Mouse (Mus musculus) limb, embryonic 15.5 days (tissue): ENCODE data around the gene Fuom. TPM values are rescaled to one million over a fixed set of nuclear protein-coding genes. Genes with fewer than 3 reads are reported as not detected.

Experiments
- ATAC-seq: fragments of 200-750 bp; cut with Nextera tagmentation; 2 replicates; pipeline ENCODE4 v1.8.0; 2017; ENCODE audit warnings: low read depth, moderate TSS enrichment; ENCODE audit not compliant: insufficient number of reproducible peaks, low FRiP score, low TSS enrichment
- H3K27ac ChIP-seq: fragments of 300-500 bp; sonication (generic); 2 replicates; pipeline ENCODE4 v1.5.1; 2015; ENCODE audit warnings: moderate library complexity, mild to moderate bottlenecking, inconsistent platforms
- H3K27me3 ChIP-seq: fragments of 300-500 bp; sonication (generic); 2 replicates; pipeline ENCODE4 v1.6.1; 2015; ENCODE audit warnings: inconsistent platforms
- H3K36me3 ChIP-seq: fragments of 300-500 bp; sonication (generic); 2 replicates; pipeline ENCODE4 v1.6.1; 2015; ENCODE audit warnings: inconsistent platforms
- H3K4me1 ChIP-seq: fragments of 300-500 bp; sonication (generic); 2 replicates; pipeline ENCODE4 v1.6.1; 2015; ENCODE audit warnings: inconsistent platforms
- H3K4me2 ChIP-seq: fragments of 300-500 bp; sonication (generic); 2 replicates; pipeline ENCODE4 v1.6.1; 2015; ENCODE audit warnings: mild to moderate bottlenecking, inconsistent platforms
- H3K4me3 ChIP-seq: fragments of 300-500 bp; sonication (generic); 2 replicates; pipeline ENCODE4 v1.5.1; 2015; ENCODE audit warnings: mild to moderate bottlenecking, inconsistent platforms
- H3K9ac ChIP-seq: fragments of 300-500 bp; sonication (generic); 2 replicates; pipeline ENCODE4 v1.6.1; 2015; ENCODE audit warnings: inconsistent platforms
- H3K9me3 ChIP-seq: fragments of 300-500 bp; sonication (generic); 2 replicates; pipeline ENCODE4 v1.6.1; 2016; ENCODE audit warnings: inconsistent platforms
- WGBS: fragments of 180-500 bp; shearing (Covaris S2); methylation state at CpG from one replicate; pipeline ENCODE4 v1.1.7; 2015; 5-methylcytosine and 5-hydroxymethylcytosine counted together
- polyA plus RNA-seq: library from polyadenylated mRNA; unstranded; fragments of >200 nt; fragmentation: Nextera tagmentation; extraction: Ambion mirVana; gene quantifications from 2 replicates; pipeline ENCODE4 v1.2.1, GENCODE M21; 2015

The Fuom gene
- polyA plus RNA-seq, 1 experiment from 2014 or later: 22.3 TPM

DNA sequence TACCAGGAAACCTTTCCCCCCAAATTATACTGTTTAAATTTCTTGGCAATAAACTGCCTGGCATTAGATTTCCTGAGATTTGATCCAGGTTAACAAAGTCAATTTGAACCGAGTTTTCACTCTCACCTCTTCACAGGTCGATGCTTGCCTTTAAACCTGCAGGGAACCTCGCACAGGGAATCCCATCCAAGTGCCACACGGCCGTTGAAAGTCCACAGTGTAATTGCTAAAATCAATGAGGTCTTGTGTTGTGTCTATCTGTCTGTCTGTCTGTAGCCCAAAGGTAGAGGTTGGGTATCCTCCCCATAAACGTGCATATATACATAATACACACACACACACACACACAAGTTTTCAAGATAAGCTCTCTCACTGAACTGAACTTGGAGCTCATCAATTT, 34.8 kb downstream of the Fuom start:
- no peaks in the 10 kb centered on the region for H3K4me1 ChIP-seq
- no peaks in the 10 kb centered on the region for H3K9me3 ChIP-seq
- no peak overlapping the region for H3K9ac ChIP-seq
- no peak overlapping the region for H3K27ac ChIP-seq
- 56% methylated on average over 6 of the region's 6 CpGs for WGBS
- H3K27me3 ChIP-seq: peaks cover 52% of the 10 kb centered on the region
- no peak overlapping the region for H3K4me2 ChIP-seq
- ATAC-seq: no peak
- H3K36me3 ChIP-seq: no peaks in the 10 kb centered on the region
- H3K4me3 ChIP-seq: no peak overlapping the region

DNA sequence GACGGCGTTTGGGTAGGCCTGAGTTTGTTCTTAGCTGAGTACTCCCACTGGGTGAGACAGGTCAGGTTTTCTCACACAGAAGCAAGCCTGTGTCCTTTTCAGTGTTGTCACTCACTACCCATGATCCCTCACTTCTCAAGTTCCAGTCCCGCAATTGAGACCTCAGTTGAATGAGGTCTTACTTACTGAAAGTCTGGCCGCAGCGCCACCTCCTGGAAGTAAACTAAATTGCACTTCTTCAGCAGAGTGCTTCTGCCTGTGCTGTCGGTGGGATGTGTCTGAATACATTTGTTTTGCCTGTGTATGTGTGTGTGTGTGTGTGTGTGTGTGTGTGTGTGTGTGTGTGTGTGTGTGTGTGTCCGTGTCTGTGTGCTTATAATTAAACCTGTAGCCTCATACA, 39.1 kb downstream of the Fuom start:
- Histone ChIP-seq H3K27me3 (peaks cover 74% of the 10 kb centered on the region), H3K4me3 (no peak overlapping the region)
- 22% methylated on average over 7 of the region's 7 CpGs for WGBS

DNA sequence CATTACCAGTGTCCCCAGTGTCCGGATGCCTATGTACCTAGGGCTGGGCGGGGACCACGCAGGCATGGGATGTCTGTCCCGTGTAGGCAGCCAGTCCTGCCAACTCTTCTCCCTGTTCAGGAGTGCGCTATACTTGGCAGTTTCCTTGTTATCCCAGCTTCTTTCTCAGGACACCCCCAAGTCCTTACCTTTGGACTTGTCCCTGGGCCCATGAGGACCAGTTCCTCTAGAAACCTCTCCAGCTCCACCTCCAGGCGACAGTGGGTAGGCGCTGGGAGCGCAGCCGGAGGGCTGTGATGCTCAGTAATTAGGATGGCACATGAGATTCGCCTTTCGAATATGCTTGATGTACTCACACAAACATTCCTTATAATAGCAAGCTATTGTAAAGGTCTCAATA, 39.9 kb downstream of the Fuom start:
- 23% methylated on average over 11 of the region's 11 CpGs for WGBS
- H3K9ac ChIP-seq: no peak overlapping the region
- no peak overlapping the region for H3K4me2 ChIP-seq
- no peak overlapping the region for H3K27ac ChIP-seq
- peaks cover 21% of the 10 kb centered on the region for H3K4me1 ChIP-seq
- H3K9me3 ChIP-seq: no peaks in the 10 kb centered on the region
- peaks cover 82% of the 10 kb centered on the region for H3K27me3 ChIP-seq
- H3K4me3 ChIP-seq: no peak overlapping the region
- ATAC-seq: no peak
- H3K36me3 ChIP-seq: no peaks in the 10 kb centered on the region

More for the DNA sequence above, 39.1 kb downstream of the Fuom start:
- H3K4me1 ChIP-seq: peaks cover 15% of the 10 kb centered on the region
- no peak overlapping the region for H3K27ac ChIP-seq
- H3K9me3 ChIP-seq: no peaks in the 10 kb centered on the region
- ATAC-seq: no peak
- H3K9ac ChIP-seq: no peak overlapping the region
- H3K4me2 ChIP-seq: no peak overlapping the region
- no peaks in the 10 kb centered on the region for H3K36me3 ChIP-seq

DNA sequence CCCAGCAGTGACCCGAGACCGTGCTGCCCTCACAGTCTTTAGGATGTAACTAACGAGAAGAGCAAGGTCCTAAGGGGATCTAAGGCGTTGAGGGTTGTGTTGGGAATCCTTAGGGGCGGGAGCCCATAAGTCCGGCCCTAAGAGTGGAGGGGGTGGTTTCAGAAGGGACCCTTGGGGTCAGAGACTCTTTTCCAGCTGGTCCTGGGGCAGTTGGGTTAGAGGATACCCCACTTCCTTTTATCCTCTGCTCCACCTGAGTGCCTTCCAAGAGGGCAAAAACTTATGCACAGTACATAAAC, 40.5 kb downstream of the Fuom start:
- Histone ChIP-seq H3K4me1 (peaks cover 21% of the 10 kb centered on the region), H3K27me3 (peaks cover 87% of the 10 kb centered on the region), H3K9me3 (no peaks in the 10 kb centered on the region), H3K9ac (no peak overlapping the region), H3K27ac (no peak overlapping the region), H3K4me2 (peak overlapping the region; percentile 83), H3K36me3 (no peaks in the 10 kb centered on the region), H3K4me3 (peak overlapping the region; percentile 38; the same call in 1 of the 2 replicates)
- no peak for ATAC-seq
- 9% methylated on average over 6 of the region's 6 CpGs for WGBS

DNA sequence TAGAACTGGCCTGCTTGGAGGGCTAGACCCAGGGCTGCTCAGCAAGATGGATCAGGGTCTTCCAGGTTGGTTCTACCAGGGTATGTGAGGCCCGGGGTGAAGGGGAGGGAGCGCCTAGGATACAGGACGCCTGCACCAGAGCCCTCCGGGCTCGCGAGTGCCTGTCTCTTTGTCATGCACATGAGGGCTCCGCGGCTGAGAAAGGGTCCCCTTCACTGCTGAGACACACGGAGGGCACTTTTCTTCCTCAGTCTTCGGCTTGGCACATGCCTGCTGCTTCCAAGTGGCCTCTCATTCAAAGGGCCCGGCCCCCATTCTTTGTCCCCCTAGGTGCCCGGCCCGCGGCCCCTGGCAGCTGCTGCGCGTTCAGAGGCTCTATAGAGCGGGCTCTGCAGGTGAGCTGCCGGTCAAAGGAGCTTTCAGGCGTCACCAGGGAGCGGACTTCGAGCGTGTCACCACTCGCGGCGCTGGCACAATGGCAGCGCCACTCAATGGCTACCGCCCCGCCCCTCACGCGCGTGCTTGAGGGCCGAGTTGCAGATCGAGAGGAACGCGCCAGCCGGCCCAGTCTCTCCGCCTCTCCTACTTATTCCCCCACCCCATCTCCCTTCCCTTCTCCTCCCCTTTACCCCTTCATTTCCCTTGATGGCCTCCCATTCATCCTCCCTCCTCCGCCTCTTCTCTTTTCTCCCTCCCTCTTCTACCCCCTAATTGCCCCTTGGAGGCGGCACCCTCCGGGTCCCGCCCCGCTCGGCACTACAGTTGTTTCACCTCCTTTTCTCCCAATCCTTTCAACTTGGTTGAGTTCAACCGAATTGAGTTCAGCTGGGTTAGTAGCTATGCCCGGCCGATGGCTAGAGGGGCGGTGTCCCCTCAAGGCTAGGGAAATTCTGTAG, 41.1 kb downstream of the Fuom start:
- Histone ChIP-seq H3K4me1 (peaks cover 21% of the 10 kb centered on the region), H3K27me3 (peaks cover 93% of the 10 kb centered on the region), H3K4me3 (peak overlapping the region; percentile 38), H3K9ac (no peak overlapping the region), H3K9me3 (no peaks in the 10 kb centered on the region), H3K4me2 (peak overlapping the region; percentile 83), H3K36me3 (no peaks in the 10 kb centered on the region), H3K27ac (no peak overlapping the region)
- ATAC-seq: no peak
- WGBS: 2% methylated on average over 46 of the region's 47 CpGs

- no peak for ATAC-seq
- no peaks in the 10 kb centered on the region for H3K9me3 ChIP-seq
- no peak overlapping the region for H3K9ac ChIP-seq
- peaks cover 21% of the 10 kb centered on the region for H3K4me1 ChIP-seq
- peaks cover 93% of the 10 kb centered on the region for H3K27me3 ChIP-seq
- WGBS: 53% methylated on average over 4 of the region's 4 CpGs
- H3K27ac ChIP-seq: no peak overlapping the region
- no peaks in the 10 kb centered on the region for H3K36me3 ChIP-seq
- H3K4me2 ChIP-seq: no peak overlapping the region
- no peak overlapping the region for H3K4me3 ChIP-seq
Observed at GRCm38 (mm10) chr7:140059601-140060000, 42.6 kb downstream of the Fuom start.

- no peak for ATAC-seq
- WGBS: 28% methylated on average over 7 of the region's 7 CpGs
- Histone ChIP-seq H3K9ac (no peak overlapping the region), H3K9me3 (no peaks in the 10 kb centered on the region), H3K4me3 (peak overlapping the region; percentile 44), H3K27ac (no peak overlapping the region), H3K4me1 (peaks cover 21% of the 10 kb centered on the region), H3K4me2 (peak overlapping the region; percentile 86), H3K27me3 (peaks cover 91% of the 10 kb centered on the region), H3K36me3 (no peaks in the 10 kb centered on the region)
Observed at GRCm38 (mm10) chr7:140058528-140058927, 43.7 kb downstream of the Fuom start.

GRCm38 (mm10) chr7:140057413-140058407, 44.5 kb downstream of the Fuom start:
- Histone ChIP-seq H3K4me3 (peak overlapping the region; percentile 44), H3K27me3 (peaks cover 91% of the 10 kb centered on the region), H3K4me1 (peaks cover 21% of the 10 kb centered on the region), H3K9ac (peak overlapping the region; percentile 23; the same call in 1 of the 2 replicates), H3K9me3 (no peaks in the 10 kb centered on the region), H3K36me3 (no peaks in the 10 kb centered on the region), H3K27ac (no peak overlapping the region), H3K4me2 (peak overlapping the region; percentile 86)
- 4% methylated on average over 53 of the region's 53 CpGs for WGBS
- ATAC-seq: 0 out of 2 replicates have a peak, but pooled peaks have one; percentile 40

DNA sequence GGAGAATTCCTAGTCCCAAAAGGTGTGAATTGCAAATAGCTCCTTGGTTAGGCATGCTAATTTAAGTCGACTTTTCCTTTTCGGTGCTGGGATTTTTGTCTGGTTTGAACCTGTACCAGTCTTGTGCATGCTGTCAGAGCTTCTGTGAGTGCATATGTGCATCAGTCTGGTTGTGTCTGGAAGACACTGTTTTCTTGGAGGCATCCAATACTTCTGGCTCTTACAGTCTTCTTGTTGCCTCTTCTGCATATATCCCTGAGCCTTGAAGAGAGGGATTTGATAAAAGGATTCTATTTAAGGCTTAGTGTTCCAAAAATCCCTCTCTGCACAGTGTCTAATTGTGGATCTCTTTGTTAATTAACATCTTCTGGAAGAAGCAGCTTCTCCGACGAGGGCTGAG, 48.1 kb downstream of the Fuom start:
- Histone ChIP-seq H3K4me3 (no peak overlapping the region), H3K4me1 (peaks cover 17% of the 10 kb centered on the region), H3K9ac (no peak overlapping the region), H3K27ac (no peak overlapping the region), H3K27me3 (peaks cover 89% of the 10 kb centered on the region), H3K36me3 (no peaks in the 10 kb centered on the region), H3K9me3 (no peaks in the 10 kb centered on the region), H3K4me2 (no peak overlapping the region)
- 72% methylated on average over 4 of the region's 4 CpGs for WGBS
- no peak for ATAC-seq

DNA sequence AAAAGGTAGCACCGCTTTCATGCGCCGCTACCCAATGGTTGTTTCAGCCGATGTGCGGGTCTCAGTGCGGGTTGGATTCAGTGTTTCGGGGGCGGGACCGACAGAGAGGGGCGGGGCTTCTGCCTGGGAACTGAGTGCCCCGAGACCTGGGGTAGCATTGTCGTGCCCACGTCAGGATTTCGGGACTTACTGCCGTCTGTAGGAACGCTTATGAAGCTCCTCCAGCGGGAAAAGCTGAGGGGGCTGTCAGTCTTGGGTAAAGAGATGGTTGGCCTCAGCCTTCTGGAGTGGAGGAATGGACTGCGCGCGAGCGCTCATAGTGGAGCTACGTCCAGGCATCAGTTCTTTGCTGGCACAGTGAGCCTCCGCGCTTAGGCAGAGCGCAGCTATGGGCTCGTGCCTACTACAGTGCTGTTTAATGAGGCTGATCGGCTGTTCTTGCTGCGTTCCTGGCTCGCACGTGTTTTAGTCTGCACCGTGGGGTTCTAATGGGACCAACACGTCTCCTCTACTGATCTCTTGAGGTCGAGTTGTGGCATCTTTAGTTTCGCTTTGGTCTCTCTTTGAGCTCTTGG, 53.0 kb downstream of the Fuom start:
- Histone ChIP-seq H3K27ac (no peak overlapping the region), H3K36me3 (no peaks in the 10 kb centered on the region), H3K9me3 (no peaks in the 10 kb centered on the region), H3K4me2 (peak overlapping the region; percentile 86), H3K4me1 (peaks cover 24% of the 10 kb centered on the region), H3K27me3 (peaks cover 92% of the 10 kb centered on the region), H3K4me3 (peak overlapping the region; percentile 41), H3K9ac (no peak overlapping the region)
- WGBS: under 1% methylated on average over 34 of the region's 34 CpGs
- peak; percentile 25; the same call in 1 of the 2 replicates for ATAC-seq

GRCm38 (mm10) chr7:140048361-140049114, 53.7 kb downstream of the Fuom start, which contains the start of gene Msx3:
Msx3 (minus strand) TSS chr7:140049089.
- H3K27ac ChIP-seq: no peak within 1 kb of the TSS
- peak within 1 kb of the TSS; percentile 86 for H3K4me2 ChIP-seq
- 0 out of 2 replicates have a peak, but pooled peaks have one; percentile 32 for ATAC-seq
- H3K4me3 ChIP-seq: peak within 1 kb of the TSS; percentile 41
- H3K4me1 ChIP-seq: peaks cover 24% of the 10 kb centered on the region
- H3K27me3 ChIP-seq: peaks cover 90% of the 10 kb centered on the region
- no peaks in the 10 kb centered on the region for H3K9me3 ChIP-seq
- H3K36me3 ChIP-seq: no peaks in the 10 kb centered on the region
- no peak within 1 kb of the TSS for H3K9ac ChIP-seq
- WGBS: 1% methylated on average over 56 of the region's 56 CpGs
